Mouse (Mus musculus) hindbrain, embryonic 12.5 days (tissue): ENCODE data around the gene Chd8. TPM values are rescaled to one million over a fixed set of nuclear protein-coding genes. Genes with fewer than 3 reads are reported as not detected.
"Not testable (repeated sequence)": the region's sequence is repeated elsewhere in the genome, so short reads cannot be mapped to it uniquely, and the experiment has no call there.

Experiments used
- ATAC-seq: fragments of 200-750 bp; cut with Nextera tagmentation; 2 replicates; pipeline ENCODE4 v1.8.0; 2017; ENCODE audit warnings: moderate TSS enrichment; ENCODE audit not compliant: low FRiP score
- H3K27ac ChIP-seq: fragments of 300-500 bp; sonication (generic); 2 replicates; pipeline ENCODE4 v1.5.1; 2016; ENCODE audit warnings: mild to moderate bottlenecking
- H3K27me3 ChIP-seq: fragments of 300-500 bp; sonication (generic); 2 replicates; pipeline ENCODE4 v1.6.1; 2016; ENCODE audit warnings: mild to moderate bottlenecking
- H3K36me3 ChIP-seq: fragments of 300-500 bp; sonication (generic); 2 replicates; pipeline ENCODE4 v1.6.1; 2016; ENCODE audit warnings: mild to moderate bottlenecking
- H3K4me1 ChIP-seq: fragments of 300-500 bp; sonication (generic); 2 replicates; pipeline ENCODE4 v1.6.1; 2016
- H3K4me2 ChIP-seq: fragments of 300-500 bp; sonication (generic); replicated peaks from 2 replicates; pipeline ENCODE4 v1.6.1; 2016; ENCODE audit warnings: mild to moderate bottlenecking
- H3K4me3 ChIP-seq: fragments of 300-500 bp; sonication (generic); 2 replicates; pipeline ENCODE4 v1.5.1; 2016; ENCODE audit warnings: mild to moderate bottlenecking
- H3K9ac ChIP-seq: fragments of 300-500 bp; sonication (generic); 2 replicates; pipeline ENCODE4 v1.6.1; 2016; ENCODE audit warnings: mild to moderate bottlenecking, moderate library complexity
- H3K9me3 ChIP-seq: fragments of 300-500 bp; sonication (generic); replicated peaks from 2 replicates; pipeline ENCODE4 v1.6.1; 2016; ENCODE audit warnings: mild to moderate bottlenecking
- WGBS: fragments of 180-500 bp; shearing (Covaris S2); methylation state at CpG from one replicate; pipeline ENCODE4 v1.1.7; 2016; 5-methylcytosine and 5-hydroxymethylcytosine counted together
- polyA plus RNA-seq: library from polyadenylated mRNA; unstranded; fragments of >200 nt; fragmentation: Nextera tagmentation; extraction: Ambion mirVana; gene quantifications from 2 replicates; pipeline ENCODE4 v1.2.1, GENCODE M21; 2016

Gene Chd8
- polyA plus RNA-seq = 57.4 and 57.7 TPM in 2 replicates

DNA sequence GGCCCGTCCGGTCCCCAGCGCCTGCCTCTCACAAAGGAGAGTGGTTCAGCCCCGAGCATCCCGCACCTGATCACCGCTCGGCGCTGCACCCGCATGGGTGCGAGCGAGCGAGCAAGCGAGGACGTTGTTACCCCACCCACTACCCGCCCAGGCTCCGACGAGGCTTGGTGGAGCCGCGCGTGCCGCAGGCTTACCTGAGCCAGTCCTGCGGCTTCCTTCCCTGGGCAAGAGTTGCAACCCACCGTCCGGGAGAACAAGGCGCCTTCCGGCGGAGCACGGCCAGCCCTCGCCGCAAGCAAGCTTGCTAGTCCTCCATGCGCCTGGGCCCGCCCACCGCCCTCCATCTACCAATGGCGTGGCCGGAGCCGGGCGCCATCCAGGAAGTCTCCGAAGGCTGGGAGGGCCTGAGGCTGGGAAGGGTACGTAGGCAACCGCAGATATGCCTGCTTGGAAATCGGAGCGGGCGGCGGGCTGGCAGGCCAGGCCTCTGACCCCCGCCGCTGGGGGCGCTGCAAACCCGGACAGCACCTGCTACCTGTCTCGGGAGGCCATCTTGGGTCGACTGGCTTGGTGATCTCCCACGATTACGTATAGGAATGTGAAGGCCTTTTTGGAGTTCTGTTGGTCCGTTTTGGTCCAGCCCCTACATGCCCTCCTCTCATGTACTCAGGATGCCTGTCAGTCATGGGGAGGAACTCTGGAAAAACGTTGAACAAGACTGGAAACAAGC lies at the start of gene Chd8:
TSS of gene Chd8 (minus strand) at position 297 of the 730 bp plus-strand sequence.
- Histone ChIP-seq H3K9me3 (no peaks in the 10 kb centered on the region), H3K4me2 (peak within 1 kb of the TSS; percentile 78), H3K36me3 (peaks cover 10% of the 10 kb centered on the region), H3K4me3 (peak within 1 kb of the TSS; percentile 72), H3K27ac (peak within 1 kb of the TSS; percentile 93), H3K27me3 (no peaks in the 10 kb centered on the region), H3K9ac (peak within 1 kb of the TSS; percentile 77), H3K4me1 (peaks cover 13% of the 10 kb centered on the region)
- WGBS = under 1% methylated on average over 54 of the region's 54 CpGs
- ATAC-seq = peak; percentile 100

DNA sequence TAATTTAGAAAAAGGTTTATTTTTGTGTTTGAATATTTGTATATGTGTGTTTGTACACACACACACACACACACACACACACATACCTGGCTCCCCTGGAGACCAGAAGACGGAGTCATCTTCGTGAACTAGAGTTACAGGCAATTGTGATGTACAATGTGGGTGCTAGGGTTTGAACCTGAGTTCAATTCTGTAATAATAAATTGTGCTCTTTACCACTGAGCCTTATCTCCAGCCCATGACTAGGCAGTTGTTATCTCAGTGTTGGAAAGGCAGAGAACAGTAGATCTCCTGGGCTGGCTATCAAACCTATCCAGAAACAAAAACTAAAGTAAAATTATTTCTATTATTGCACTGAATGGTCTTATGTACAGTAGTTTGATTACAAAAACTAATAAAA lies 48.5 kb upstream of the Chd8 start:
- H3K27me3 ChIP-seq = no peaks in the 10 kb centered on the region
- WGBS = 98% methylated on average over 2 of the region's 2 CpGs
- peaks cover 7% of the 10 kb centered on the region for H3K4me1 ChIP-seq
- H3K27ac ChIP-seq = no peak overlapping the region
- ATAC-seq = no peak
- no peak overlapping the region for H3K4me2 ChIP-seq
- no peaks in the 10 kb centered on the region for H3K9me3 ChIP-seq
- no peak overlapping the region for H3K9ac ChIP-seq
- H3K4me3 ChIP-seq = no peak overlapping the region
- H3K36me3 ChIP-seq = peaks cover 20% of the 10 kb centered on the region

DNA sequence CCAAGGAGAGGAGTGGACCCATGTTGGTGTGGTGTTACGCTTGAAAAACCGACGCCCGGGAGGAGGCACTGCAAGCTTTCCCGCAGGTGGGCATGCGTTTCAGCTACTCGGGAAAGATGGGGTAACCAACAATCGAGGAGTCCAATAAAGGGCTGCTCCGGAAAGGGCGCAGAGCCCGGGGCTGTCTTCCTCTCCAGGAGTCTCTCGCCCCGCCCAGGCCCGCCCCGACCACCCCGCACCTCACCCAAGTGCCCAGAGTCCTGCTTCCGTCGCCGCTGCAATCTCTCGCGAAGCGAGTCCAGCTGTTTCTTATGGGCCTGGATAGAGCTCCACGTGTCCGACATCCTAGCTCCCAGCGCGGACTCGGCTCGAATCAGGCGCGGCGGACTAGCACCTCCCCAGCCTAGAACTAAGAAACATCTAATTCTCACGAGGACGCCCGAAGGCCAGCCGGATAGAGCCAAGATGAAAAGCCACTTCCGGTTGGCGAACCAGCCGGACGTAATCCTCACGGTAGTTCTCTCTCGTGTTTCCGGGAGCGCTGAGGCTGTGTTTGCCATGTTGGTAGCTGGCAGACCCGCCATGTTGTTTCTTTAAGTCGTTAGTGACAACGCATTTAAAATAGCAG lies 47.2 kb upstream of the Chd8 start, which contains the start of gene Mettl3:
TSS of gene Mettl3 (minus strand) at position 485 of the 628 bp plus-strand sequence.
- H3K27ac ChIP-seq = peak within 1 kb of the TSS; percentile 96
- WGBS = under 1% methylated on average over 45 of the region's 46 CpGs
- no peaks in the 10 kb centered on the region for H3K27me3 ChIP-seq

DNA sequence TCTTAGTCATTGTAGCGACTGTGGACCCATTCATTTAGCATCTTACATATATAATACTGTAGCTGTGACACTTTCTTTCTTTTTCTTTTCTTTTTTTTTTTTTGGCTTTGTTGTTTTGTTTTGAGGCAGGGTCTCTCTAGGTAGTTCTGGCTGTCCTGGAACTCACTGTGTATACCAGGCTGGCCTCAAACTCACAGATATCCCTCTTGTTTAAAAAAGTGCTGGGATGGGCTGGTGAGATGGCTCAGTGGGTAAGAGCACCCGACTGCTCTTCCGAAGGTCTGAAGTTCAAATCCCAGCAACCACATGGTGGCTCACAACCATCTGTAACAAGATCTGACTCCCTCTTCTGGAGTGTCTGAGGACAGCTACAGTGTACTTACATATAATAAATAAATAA lies 45.9 kb upstream of the Chd8 start:
- not testable (repeated sequence) for H3K9ac ChIP-seq, H3K27ac ChIP-seq, H3K4me1 ChIP-seq, H3K4me3 ChIP-seq, H3K27me3 ChIP-seq, ATAC-seq, H3K9me3 ChIP-seq
- whole genome bisulfite sequencing = 87% methylated on average over 3 of the region's 3 CpGs
- peak overlapping the region; percentile 77; the same call in 1 of the 2 replicates for H3K4me2 ChIP-seq
- peaks cover 18% of the 10 kb centered on the region for H3K36me3 ChIP-seq

More for the DNA sequence above, 47.2 kb upstream of the Chd8 start, which contains the start of gene Mettl3:
- Histone ChIP-seq H3K9ac (peak within 1 kb of the TSS; percentile 82), H3K4me2 (peak within 1 kb of the TSS; percentile 77), H3K4me1 (peaks cover 5% of the 10 kb centered on the region), H3K36me3 (peaks cover 19% of the 10 kb centered on the region), H3K4me3 (peak within 1 kb of the TSS; percentile 74), H3K9me3 (no peaks in the 10 kb centered on the region)
- ATAC-seq = peak; percentile 96

DNA sequence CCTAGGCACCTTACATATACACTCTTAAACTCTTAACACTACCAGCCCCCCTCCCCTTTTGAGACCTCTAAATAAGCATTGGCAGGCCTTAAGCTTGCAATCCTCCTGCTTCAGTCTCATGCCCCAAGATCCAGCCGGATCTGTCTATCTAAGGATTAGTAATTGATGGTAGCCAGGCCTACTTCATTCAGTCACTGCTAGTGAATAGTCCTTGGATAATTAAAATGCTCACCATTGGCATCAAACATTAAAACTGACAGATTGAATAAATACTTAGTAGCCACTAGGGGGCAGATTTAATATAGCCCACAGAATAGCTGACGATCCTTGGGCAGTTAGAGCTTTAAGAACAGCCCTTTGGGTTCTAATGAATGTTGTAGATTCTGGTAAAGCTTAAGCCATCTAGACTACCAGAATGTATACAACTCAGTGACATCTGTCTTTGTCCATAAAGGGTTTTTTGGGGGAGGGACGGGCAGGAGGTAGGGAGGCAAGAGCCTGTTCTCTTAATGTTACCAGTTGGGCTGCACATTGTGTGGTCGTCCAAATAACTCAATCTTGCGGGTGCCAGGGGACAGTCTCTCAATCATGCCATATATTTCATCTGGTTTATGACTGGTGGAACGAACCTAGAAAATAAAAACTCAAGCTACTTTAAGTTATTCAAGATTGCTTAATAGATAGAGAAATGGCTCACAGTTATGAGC lies 38.1 kb upstream of the Chd8 start:
- ATAC-seq = peak; percentile 66
- Histone ChIP-seq H3K9ac (no peak overlapping the region), H3K36me3 (peaks cover 88% of the 10 kb centered on the region), H3K27ac (no peak overlapping the region), H3K9me3 (no peaks in the 10 kb centered on the region), H3K27me3 (no peaks in the 10 kb centered on the region), H3K4me2 (no peak overlapping the region), H3K4me3 (no peak overlapping the region), H3K4me1 (no peaks in the 10 kb centered on the region)
- WGBS = 71% methylated on average over 6 of the region's 6 CpGs

DNA sequence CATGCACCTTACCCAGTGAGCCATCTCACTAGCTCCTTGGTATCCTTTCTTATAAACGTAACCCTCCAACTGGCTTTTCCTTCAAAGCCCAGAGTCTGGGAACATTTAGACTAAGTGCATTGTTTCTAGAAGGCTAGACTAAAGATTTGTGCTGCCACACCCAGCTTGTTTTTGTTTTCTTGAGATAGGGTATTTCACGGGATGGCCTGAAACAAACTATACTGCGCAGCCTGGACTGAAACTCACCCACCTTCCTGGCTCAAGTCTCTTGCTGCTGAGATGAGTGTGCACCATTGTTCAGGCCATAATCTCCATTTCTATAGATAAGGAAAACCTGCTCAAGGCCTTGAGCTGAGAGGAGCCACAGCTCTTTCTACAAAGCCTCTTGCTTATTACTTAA lies 26.6 kb upstream of the Chd8 start:
- no peak overlapping the region for H3K9ac ChIP-seq
- ATAC-seq = no peak
- no peak overlapping the region for H3K4me3 ChIP-seq
- 93% methylated on average over 3 of the region's 3 CpGs for WGBS
- H3K4me2 ChIP-seq = no peak overlapping the region
- no peaks in the 10 kb centered on the region for H3K27me3 ChIP-seq
- peaks cover 37% of the 10 kb centered on the region for H3K36me3 ChIP-seq
- H3K27ac ChIP-seq = no peak overlapping the region
- peaks cover 8% of the 10 kb centered on the region for H3K4me1 ChIP-seq
- no peaks in the 10 kb centered on the region for H3K9me3 ChIP-seq

DNA sequence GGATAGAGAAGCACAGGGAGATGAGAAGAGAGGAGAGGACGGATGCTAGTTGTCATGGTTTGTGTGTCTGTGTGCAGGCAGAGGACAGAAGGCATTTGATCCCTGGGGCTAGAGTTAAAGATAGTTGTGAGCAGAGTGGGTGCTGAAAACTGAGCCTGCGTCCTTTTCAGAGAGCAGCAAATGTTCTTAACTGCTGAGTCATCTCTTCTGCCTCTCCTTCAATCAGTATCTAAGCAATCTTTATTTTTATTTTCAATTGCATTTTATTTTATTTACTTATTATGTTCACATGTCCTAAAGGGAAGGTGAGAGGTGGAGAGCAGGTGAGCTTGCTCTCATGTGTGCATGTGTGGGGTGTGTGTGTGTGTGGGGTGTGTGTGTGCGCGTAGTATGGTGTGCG lies 26.0 kb upstream of the Chd8 start:
- Histone ChIP-seq H3K4me2 (no peak overlapping the region), H3K4me3 (no peak overlapping the region), H3K36me3 (peaks cover 32% of the 10 kb centered on the region), H3K9me3 (no peaks in the 10 kb centered on the region), H3K27me3 (no peaks in the 10 kb centered on the region), H3K27ac (no peak overlapping the region), H3K4me1 (peaks cover 8% of the 10 kb centered on the region), H3K9ac (no peak overlapping the region)
- ATAC-seq = no peak
- WGBS = 93% methylated on average over 5 of the region's 5 CpGs

DNA sequence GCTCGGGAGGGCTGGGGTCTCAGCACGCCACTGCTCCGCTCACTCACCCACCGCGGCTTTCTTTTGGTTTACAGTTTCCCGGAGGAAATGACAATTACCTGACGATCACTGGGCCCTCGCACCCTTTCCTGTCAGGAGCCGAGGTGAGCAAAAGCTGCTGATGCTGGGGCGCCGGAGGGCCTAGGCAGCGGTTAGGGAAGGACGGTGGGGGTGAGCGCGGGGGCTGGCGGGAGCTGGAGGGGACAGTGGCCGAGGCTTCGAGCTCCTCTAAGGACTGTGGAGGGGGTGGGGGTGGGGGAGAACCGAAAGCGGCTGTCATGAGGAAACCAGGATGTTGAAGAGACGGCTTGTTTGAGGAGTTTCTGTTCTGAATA lies 22.2 kb upstream of the Chd8 start:
- Histone ChIP-seq H3K4me2 (peak overlapping the region; percentile 60), H3K4me3 (peak overlapping the region; percentile 90), H3K27ac (peak overlapping the region; percentile 85), H3K4me1 (peaks cover 8% of the 10 kb centered on the region), H3K9me3 (no peaks in the 10 kb centered on the region), H3K27me3 (no peaks in the 10 kb centered on the region), H3K36me3 (peaks cover 10% of the 10 kb centered on the region; the same call in 1 of the 2 replicates), H3K9ac (peak overlapping the region; percentile 88)
- WGBS = 0% methylated on average over 21 of the region's 21 CpGs
- peak; percentile 51 for ATAC-seq

DNA sequence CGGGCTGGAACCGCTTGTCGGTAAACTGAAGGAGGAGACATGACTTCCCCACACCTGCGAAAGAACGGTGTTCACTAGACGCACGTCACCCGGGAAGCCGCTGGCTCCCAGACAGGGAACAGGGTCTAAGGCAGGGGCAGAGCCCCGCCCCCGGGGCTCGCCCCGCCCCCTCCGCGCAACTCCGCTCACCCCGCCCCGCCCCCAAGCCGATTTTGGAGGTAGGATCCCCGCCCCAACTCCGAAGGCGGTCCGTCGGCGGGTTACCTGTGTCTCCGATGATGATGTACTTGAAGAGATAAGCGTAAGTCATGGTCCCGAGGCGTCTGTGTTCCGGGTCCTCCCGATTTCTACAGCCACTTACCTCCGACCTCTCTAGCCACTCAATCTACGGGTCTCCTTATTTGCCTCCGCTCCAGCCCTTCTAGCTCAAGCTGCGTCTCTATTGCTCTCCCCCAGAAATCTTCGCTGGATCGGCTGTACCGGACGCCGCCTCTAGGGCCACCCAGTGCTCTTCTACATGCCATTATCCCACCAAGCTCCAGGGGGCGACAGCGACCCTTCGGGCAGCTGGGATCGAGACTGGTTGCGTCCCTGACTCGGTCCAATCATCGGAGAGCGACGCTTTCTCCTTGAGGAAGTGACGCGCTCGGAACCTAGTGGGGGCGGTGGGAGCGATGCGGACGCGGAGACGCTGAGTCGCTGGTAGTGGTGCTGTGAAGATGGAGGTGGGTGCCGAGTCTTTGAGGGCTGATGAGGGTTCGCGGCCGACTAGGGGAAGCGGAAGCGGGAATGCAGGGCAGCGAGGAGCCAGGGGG lies 21.6 kb upstream of the Chd8 start, which contains the start of the genes Tox4 and Rab2b:
TSS of gene Tox4 (plus strand) at position 215 of the 815 bp plus-strand sequence.
TSS of gene Rab2b (minus strand) at position 614 of the 815 bp plus-strand sequence.
- peak within 1 kb of the TSS; percentile 71 for H3K4me2 ChIP-seq
- peaks cover 11% of the 10 kb centered on the region; the same call in 1 of the 2 replicates for H3K36me3 ChIP-seq
- H3K4me3 ChIP-seq = peak within 1 kb of the TSS; percentile 90
- H3K4me1 ChIP-seq = peaks cover 8% of the 10 kb centered on the region
- ATAC-seq = peak; percentile 99
- H3K27me3 ChIP-seq = no peaks in the 10 kb centered on the region
- no peaks in the 10 kb centered on the region for H3K9me3 ChIP-seq
- under 1% methylated on average over 64 of the region's 66 CpGs for WGBS
- H3K9ac ChIP-seq = peak within 1 kb of the TSS; percentile 88
- peak within 1 kb of the TSS; percentile 85 for H3K27ac ChIP-seq

DNA sequence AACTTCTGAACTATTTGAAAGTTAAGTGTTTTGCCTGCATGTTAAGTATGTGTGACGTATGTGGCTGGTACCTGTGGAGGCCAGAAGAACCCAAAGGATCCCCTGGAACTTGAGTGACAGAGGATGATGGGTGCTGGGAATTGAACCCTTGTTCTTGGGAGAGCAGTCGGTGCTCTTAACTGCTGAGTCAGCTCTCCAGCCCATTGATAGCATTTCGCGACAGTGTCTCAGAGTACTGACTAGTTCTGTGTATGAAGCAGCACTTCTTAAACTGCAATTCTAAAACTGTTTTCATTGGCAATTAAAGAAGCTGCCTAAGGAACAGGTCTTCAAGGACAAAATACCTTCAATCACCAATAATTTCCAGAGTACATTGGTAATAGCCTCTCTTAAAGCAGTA lies 19.6 kb upstream of the Chd8 start:
- Histone ChIP-seq H3K9ac (no peak overlapping the region), H3K9me3 (no peaks in the 10 kb centered on the region), H3K36me3 (peaks cover 17% of the 10 kb centered on the region; the same call in 1 of the 2 replicates), H3K4me2 (no peak overlapping the region), H3K27me3 (no peaks in the 10 kb centered on the region), H3K4me3 (no peak overlapping the region), H3K4me1 (peaks cover 8% of the 10 kb centered on the region), H3K27ac (no peak overlapping the region)
- ATAC-seq = no peak
- WGBS = 92% methylated on average over 4 of the region's 4 CpGs

DNA sequence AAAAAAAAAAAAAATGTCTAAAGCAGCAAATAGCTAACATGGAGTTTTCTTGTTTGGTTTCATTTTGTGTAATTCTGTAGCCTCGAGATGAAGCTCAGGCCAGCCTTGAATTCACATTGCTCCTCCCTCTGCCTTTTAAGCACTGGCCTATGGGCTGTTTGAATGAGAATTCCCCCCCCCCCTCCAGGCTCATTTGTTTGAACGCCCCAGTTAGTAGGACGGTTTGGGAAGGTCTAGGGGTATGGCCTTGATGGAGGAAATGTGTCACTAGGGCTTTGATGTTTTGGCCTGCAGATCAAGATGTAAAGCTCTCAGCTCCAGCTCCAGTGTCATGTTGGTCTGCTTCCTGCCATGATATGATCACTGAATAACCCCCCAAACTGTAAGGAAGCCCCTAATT lies 15.2 kb upstream of the Chd8 start:
- peaks cover 36% of the 10 kb centered on the region for H3K36me3 ChIP-seq
- 69% methylated on average over 3 of the region's 3 CpGs for WGBS
- H3K9me3 ChIP-seq = no peaks in the 10 kb centered on the region
- no peaks in the 10 kb centered on the region for H3K27me3 ChIP-seq
- H3K4me2 ChIP-seq = no peak overlapping the region
- no peaks in the 10 kb centered on the region for H3K4me1 ChIP-seq
- ATAC-seq = no peak
- H3K27ac ChIP-seq = no peak overlapping the region
- no peak overlapping the region for H3K4me3 ChIP-seq
- no peak overlapping the region for H3K9ac ChIP-seq
